Mouse (Mus musculus) skeletal muscle tissue, postnatal 0 days (tissue): ENCODE measurements around the gene Mroh2b. TPM values are rescaled to one million over a fixed set of nuclear protein-coding genes. Genes with fewer than 3 reads are reported as not detected.

Experiments used
- polyA plus RNA-seq: library from polyadenylated mRNA; unstranded; fragments of >200 nt; fragmentation: Nextera tagmentation; extraction: Ambion mirVana; gene quantifications from 2 replicates; pipeline ENCODE4 v1.2.1, GENCODE M21; 2015

The Mroh2b gene
- polyA plus RNA-seq = not detected in 2 replicates

GRCm38 (mm10) chr15:4898437-4898836 lies at the start of gene Mroh2b:
TSS of gene Mroh2b (plus strand) at chr15:4898737.

Other genes with a start within 250 kb of the Mroh2b start
- 0.10 and 0.17 TPM in 2 replicates for gene C6, start 171.6 kb upstream of the Mroh2b start, polyA plus RNA-seq
- gene C7, start 165.0 kb downstream of the Mroh2b start, polyA plus RNA-seq = 0.05 TPM in 1 of 2 replicates, not detected in the other
- gene Card6, start 209.8 kb downstream of the Mroh2b start, polyA plus RNA-seq = 0.72 and 0.74 TPM in 2 replicates
- gene Rpl37, start 217.9 kb downstream of the Mroh2b start, polyA plus RNA-seq = 424 and 529 TPM in 2 replicates
- 9.3 and 11.1 TPM in 2 replicates for gene Prkaa1, start 245.1 kb downstream of the Mroh2b start, polyA plus RNA-seq